Mouse (Mus musculus): Measurements from ENCODE around the gene Lmf2.

Lmf2 gene

DNA sequence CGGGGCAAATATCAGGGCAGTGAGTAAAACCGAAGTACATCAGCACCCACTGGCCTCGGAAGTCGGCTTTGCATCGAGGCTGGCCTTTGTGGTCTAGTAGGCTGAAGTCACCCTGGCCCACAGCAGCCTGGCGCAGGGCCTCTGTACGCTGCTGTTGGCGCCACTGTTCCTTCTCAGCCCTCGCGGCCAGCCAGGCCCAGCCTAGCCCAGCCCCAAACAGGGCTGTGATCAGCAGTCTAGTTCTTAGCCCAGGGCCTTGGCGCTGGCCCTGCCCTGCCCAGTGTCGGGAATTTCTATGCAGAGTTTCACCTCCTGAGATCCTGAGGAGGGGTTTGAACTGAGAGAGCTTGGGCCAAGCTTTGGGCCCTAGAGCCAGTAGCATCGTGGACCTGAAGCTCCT is 16.6 kb upstream of the Lmf2 start:
- DNase-seq (ENCODE audit: low spot score): no peak

DNA sequence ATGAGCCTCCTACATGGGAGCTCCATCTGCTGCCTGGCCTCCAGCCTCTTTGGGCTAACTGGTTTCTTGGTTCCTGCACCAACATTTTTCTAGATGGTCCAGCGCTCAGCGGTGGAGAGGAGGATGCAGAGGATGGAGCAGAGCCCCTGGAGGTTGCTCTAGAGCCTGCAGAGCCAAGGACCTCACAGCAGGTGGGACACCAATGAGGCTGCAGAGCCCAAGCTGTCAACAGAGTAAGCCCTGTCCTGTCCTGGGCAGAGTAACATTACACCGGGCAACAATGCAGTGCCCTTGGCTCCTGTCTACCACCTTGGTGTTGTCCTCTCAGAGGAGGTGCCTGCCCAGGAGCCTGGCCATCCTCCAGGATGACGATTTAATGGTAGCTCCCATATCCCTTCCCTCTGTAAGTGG is 9.7 kb upstream of the Lmf2 start:
- DNase-seq (ENCODE audit: low spot score): no peak

DNA sequence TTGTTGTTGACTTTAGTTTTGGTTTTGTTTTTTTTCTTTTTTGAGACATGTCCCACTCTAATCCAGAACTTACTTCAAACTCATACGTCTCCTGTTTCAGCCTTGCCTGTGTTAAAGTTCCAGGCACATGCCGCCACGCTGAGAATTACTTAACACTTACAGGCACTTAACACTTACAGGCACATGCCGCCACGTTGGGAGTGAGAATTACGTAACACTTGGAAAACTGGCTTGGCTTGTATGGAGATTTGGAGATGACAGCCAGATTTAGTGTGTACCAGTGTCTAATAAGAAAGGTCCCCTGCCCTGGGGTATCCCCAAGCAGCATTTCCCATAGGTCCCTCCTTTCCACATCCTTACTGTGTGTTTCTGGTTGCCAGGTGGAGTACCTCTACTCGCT is 7.6 kb upstream of the Lmf2 start:
- DNase-seq (ENCODE audit: low spot score): peak; percentile 79

DNA sequence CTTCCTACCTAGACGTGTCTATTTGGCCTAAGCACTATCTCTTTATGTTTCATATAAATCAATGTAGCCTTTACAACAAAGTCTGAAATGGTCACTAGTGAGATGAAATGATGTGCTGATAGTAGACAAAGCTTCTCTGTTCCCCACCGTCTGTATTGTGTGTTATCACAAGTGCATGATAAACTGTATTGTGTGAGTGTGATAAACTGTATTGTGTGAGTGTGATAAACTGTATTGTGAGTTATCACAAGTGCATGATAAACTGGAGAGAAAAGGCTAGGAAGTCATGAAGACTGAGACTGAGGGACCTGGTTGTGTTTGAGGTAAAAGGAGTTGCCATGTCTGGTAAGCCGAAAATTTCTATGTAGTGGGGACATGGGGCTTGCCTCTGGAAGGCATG is 3.3 kb upstream of the Lmf2 start:
- DNase-seq (ENCODE audit: low spot score): no peak

DNA sequence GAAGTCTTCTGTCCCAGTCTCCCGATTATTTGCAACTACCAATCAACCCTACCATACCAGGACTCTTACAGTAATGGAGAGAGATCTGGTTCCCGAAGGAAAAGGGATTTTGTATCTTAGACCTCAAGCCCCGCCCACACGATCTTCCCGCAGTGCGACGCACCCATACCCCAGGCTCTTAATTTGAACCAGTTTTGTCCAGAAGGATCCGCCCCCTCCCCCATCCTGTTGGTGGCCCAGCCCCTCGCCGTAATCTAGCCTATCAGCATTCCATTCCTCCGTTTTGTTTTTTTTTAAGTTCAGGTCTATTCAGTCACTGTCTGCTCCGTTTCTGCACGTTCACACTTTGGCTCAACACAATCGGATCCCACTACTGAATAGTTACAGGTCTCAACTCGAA is 913 bp upstream of the Lmf2 start:
- DNase-seq (ENCODE audit: low spot score): peak; percentile 95

DNA sequence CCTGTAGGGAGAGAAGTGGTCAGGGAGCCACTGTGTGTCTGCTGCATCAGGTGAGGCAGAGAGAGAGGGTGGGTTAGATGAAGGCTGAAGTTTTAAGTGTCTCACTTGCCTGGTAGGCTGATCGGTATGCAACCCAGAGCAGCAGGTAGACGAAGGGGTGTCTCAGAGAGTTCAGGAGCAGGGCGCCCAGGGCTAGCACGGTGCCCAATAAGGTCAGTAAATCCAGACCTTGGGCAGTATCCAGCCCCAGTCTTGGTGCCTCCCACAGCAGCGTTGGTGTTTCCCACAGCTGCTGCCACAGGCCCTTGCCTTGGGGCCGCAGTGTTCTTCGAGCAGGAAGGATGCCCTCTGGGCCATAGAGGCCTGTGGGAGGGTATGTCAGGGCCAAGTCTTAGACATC is 1.0 kb downstream of the Lmf2 start:
- no peak for DNase-seq (ENCODE audit: low spot score)

DNA sequence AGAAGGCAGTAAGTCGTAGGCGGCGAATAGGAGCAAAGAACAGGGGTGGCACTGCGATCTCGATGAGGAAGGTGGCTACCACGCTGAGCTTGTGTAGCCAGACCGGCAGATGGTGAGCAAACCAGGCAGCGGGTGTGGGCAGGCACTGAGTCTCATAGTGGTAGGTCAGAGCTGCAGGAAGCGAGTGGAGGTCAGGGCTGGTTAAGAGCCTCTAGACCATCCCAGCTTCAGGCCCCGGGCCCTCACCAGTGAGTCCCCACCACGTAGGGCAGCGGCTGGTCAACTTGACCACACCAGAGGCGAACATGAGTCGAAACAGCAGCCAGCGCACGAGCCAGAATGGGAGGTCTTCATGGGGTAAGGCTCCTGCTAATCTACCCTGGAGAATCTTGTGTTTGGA is 1.6 kb downstream of the Lmf2 start:
- DNase-seq (ENCODE audit: low spot score): no peak

DNA sequence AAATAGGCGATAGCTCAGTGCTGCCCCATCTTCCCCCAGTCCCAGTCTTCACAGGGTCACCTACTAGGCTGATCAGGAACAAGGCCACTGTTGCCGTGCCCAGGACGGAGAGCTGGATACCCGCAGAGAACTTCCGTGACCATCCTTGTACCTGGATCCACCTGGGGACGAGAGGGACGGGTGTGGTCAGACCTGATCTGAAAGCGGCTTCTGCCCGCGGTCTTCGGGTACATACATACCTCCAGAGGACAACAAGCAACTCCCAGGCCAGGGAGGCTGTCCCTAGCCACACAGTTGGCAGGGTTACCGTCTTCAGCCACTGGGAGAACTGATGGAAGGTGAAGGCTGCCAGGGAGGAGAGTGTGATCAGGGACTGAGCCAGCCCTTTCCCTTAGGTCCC is 2.7 kb downstream of the Lmf2 start:
- no peak for DNase-seq (ENCODE audit: low spot score)

DNA sequence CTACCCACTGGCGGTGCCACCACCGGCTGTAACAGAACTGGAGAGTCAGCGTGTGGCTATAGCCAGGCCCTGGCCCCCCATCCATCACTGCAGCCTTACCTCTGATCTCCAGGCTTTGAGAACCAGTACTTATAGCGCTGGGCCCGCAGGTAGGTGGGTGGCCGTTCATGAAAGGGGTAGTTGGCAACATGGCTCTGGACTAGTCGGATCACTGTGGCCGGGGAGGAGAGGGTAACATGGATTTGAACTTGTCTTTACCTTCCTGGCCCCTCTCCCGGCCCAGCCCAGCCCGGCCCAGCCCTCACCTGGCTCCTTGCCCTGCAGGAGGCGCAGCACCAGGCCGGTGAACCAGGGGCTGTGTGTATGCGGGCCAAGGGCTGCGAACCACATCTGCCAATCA is 3.4 kb downstream of the Lmf2 start:
- no peak for DNase-seq (ENCODE audit: low spot score)

DNA sequence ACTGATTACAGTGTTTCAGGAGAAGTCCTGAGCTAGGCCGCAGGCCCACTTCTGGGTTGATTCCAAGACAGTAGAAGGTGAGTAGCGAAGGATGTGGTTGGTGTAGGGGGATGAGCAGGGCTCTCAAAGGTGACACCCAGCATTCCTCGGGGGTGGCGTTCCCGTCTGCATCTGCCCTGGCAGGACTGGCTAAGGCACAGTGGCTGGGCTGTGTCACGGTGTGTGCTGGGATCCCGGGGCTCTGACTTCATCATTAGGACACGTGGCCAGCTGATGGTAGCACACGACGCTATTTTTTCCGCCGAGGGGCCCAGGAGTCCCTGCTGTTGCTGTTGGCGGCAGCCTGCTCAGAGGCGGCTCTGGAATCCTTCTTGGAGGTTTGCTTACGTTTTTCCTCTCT is 4.2 kb downstream of the Lmf2 start:
- DNase-seq (ENCODE audit: low spot score): no peak

DNA sequence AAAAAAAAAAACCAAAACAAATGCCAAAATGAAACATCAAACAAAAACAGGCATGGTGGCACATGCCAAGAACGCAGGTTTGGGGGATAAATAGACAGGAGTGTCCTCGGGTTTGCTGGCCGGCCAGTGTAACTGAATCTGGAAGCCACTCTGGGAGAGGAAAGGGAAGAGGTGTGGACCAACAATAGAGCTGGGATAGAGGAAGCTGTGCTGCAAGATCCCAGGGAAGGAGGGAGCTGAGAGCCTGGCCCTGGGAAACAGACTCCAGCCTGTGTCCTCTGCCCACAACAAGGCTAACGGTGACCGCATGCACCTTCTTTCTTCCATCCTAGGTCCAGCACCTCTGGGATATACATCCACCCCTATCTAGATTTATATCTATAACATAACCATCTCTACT is 5.0 kb downstream of the Lmf2 start:
- no peak for DNase-seq (ENCODE audit: low spot score)

DNA sequence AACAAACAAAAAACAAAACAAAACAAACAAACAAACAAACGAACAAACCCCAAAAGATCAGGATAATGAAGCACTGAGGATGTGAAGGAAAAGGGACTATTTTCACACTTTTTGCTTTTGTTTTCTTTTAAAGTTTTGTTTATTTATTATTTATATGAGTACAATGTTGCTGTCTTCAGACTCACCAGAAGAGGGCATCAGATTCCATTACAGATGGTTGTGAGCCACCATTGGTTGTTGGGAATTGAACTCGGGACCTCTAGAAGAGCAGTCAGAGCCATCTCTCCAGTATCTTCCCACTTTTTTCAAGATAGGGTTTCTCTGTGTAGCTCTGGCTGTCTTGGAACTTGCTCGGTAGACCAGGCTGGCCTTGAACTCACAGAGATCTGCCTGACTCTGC is 12.1 kb downstream of the Lmf2 start:
- DNase-seq (ENCODE audit: low spot score): no peak

DNA sequence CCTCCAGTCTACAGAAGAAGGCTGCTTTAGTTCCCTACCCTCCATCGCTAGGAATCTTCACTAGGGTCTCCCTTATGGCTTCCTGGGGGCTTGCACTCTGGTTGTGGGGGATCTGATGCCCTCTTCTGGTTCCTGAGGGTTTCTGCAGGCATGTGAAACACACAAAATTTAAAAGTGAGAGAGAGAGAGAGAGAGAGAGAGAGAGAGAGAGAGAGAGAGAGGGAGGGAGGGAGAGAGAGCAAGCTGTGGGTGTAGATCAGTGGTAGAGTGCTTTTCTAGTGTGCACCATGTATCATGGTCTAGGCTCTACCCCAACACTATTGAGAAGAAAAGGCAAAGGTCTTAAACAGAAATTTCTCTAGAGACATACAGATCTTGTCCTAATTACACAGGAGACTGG is 13.8 kb downstream of the Lmf2 start:
- DNase-seq (ENCODE audit: low spot score): no peak

DNA sequence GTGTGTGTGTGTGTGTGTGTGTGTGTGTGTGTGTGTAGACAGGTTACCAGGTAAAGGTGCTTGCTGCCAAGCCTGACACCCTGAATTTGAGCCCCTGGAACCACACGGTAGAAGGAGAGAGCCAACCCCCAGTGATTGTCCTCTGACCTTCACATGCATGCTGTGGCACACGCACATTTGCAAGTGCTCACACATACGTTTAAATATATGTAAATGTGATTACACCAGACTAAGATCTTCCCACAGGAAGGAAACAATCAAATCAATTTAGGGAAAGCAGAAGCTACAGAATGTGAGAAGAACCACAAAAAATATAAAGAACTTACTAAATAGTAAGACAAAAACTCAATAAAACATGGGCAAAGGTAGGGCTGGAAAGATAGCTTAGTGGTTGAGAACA is 15.3 kb downstream of the Lmf2 start:
- DNase-seq (ENCODE audit: low spot score): no peak

DNA sequence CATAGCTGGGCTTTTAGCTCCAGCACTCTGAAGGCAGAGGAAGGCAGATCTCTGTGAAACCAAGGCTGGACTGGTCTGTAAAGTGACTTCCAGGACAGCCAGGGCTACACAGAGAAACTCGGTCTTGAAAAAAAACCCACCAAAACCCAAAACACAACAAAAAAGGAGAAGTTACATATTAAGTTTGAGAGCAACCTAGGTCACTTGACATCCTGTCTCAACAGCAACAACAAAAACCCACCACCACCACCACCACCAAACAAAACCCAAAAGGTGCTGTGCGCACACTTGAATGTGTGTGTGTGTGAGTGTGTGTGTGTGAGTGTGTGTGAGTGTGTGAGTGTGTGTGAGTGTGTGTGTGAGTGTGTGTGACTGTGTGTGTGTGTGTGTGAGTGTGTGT is 15.8 kb downstream of the Lmf2 start:
- no peak for DNase-seq (ENCODE audit: low spot score)

DNA sequence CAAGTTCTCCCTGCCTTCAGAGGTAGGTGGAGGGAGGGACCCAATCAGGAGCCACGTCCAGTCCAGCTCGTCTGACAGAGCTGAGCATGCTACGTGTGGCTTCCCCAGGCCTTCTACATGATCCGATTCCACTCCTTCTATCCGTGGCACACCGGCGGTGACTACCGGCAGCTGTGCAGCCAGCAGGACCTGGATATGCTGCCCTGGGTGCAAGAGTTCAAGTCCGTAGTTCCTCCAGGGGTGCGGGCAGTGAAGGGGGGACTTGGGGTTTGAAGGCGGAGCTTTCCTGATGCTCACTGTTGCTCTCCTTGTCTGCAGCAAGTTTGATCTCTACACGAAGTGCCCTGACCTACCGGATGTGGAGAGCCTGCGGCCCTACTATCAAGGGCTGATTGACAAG is 19.0 kb downstream of the Lmf2 start:
- DNase-seq (ENCODE audit: low spot score): no peak

DNA sequence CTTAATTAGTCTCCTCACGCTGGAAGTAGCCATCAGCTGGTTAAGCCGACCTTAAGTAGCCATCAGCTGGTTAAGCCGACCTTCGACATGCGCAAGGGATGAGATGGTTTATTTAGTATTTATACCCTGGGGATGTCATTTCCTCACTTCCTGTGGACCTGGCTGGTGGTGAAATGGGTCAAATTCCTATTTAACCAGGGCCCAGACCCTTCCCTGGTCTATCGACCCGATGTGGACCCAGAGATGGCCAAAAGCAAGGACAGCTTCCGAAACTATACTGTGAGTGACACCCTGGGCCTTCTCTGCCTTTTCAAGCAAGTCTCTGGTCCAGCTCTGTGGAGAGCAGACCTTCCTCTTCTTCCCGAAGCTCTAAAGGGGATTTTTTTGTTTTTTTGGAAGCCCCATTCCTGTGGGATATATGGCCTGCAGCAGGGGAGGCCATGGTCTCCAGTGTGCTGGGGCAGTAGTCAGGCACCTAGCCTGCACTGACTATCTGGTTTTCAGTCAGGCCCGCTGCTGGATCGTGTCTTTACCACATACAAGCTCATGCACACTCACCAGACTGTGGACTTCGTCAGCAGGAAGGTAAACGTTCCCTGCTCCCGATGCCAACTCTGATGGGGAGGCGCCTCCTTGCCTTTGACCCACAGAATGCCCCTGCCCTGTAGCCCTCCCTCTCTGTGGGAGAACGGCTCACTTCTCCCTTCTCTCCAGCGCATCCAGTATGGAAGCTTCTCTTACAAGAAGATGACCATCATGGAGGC is 20.5 kb downstream of the Lmf2 start:
- DNase-seq (ENCODE audit: low spot score): no peak

DNA sequence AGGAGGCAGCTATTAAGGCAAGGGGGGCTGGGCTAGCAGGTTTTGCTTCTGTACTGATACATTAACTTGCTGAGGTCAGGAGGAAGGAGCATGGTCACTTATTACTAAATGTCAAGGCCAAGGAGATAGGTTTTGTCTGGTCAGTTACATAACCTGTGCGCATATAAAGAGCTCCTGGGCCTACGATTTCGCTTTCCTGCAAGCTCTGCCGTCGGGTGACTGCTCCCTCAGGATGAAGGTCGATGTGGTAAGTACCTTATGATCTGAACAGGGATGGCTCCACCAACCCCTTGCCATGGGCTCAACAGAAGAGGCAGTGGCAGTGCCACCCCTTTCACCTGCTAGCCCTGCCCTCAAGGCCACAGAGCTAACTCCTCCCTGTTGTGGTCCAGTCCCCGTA is 21.2 kb downstream of the Lmf2 start, which contains the start of gene Miox:
Gene Miox (plus strand): TSS at position 128 of the 400 bp plus-strand sequence.
- no peak for DNase-seq (ENCODE audit: low spot score)

DNA sequence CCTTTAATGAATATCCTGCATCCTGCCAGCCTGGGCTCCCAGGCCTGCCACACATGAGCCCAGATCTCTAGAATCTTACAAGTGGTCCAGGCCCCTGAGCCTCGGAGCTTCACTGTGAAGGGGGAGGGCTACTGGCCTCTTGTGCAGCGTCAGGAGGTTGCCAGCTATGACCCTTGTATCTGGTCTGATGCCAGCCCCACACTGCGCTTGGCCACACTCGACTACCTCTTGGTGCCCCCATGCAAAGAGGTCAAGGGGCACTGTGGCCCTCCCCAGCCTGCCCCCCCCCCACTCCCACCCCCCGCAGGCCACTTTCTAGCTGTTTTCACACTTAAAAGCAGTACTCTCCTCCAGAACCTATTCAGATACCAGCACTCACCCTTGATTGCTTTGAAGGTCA is 29.0 kb downstream of the Lmf2 start:
- DNase-seq (ENCODE audit: low spot score): no peak

DNA sequence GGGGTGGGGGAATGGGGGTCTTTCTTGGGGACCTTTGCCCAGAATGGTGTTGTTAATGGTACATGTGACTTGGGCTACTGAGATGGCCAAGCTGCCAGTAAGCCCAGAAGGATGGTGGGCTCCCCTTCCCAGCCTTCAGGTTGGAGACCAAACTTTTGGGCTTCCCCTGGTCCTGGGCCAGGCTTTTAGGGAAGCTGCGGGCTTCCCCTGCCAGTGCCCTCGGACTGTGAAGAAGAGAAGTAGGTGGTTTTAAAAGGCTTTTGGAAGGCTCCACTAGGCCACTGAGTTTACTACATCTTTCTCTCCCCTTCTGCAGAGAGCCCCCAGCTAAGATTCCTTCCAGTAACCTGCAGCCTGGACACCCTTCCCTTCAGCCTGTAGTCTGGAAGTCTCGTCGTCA is 31.8 kb downstream of the Lmf2 start:
- no peak for DNase-seq (ENCODE audit: low spot score)

DNA sequence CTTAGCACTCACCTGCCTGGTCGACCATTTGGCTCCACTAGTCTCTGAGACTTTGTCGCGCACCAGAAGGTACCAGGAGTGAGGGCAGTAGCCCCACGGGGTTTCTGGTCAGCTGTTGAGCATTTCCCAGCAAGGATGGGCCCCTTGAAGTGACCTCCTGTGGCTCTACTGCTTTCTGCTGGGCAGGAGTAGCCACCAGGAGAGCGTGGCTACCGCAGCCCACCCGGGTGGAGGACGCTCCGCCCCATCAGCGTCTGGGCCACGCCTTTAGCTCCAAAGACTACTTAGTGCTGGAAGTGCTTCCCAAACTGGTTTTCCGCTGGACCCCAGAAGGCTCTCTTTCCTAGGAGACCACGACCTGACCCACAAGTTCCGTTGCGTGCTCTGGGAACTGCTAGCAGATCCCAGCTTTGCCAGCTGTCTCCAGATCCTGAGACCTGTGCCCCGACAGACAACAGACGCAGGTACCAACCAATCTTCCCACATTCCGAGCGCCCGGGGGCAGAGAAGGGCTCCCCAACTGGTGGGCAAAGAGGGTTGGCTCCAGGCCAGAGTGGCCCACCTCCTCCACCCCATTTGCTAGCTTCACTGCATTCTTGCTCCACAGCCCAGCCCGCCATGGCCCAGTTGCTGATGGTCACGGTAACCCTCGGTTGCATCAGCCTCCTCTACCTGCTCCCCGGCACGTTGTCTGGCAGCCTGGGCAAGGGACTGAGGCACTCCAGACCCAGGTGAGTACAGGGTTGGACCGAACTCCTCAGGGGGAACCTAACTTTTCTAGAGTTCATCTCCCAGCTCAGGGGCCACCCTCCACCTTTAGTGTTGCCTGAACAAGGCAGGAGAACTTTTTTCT is 32.6 kb downstream of the Lmf2 start, which contains the start of gene Adm2:
Gene Adm2 (plus strand): TSS at position 51 of the 853 bp plus-strand sequence.
- no peak for DNase-seq (ENCODE audit: low spot score)

DNA sequence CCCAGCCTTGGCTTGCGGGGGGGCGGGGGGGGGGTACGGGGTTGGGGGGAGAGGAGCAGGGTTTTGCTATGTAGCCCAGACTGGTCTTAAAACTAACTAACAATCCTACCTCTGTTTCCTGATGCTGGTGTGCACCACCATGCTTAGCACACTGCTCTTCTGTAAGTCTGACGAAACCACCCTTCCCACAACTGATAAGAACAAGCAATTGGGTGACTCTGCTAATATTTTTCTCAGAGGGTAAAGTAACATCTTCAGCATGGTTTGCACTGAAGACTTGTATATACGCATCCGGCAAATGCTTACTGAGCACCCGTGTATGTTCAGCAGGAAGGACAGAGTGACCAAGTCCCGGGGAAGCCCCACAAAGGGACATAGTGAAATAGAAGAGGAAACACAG is 34.2 kb downstream of the Lmf2 start:
- DNase-seq (ENCODE audit: low spot score): no peak

DNA sequence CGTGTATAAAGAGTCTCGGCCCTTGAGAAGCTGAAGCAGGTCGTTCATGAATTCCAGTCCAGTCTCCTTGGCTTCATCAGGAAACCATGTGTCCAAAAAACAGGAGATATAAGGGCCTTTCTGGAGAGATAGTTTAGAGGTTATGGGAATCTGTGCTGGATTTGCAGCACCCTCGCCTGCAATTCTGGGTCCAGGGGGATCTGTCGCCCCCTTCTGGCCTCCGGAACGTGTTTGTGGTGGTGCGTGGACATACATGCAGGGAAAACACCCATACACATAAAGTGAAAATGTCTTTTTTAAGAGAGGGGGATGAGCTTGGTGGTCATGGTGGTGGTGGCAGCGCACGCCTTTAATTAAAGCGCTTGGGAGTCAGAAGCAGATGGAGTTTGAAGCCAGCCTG is 39.3 kb downstream of the Lmf2 start:
- no peak for DNase-seq (ENCODE audit: low spot score)
